8 mouse cellular contexts compared by ENCODE assay signal in the genomic region with DNA sequence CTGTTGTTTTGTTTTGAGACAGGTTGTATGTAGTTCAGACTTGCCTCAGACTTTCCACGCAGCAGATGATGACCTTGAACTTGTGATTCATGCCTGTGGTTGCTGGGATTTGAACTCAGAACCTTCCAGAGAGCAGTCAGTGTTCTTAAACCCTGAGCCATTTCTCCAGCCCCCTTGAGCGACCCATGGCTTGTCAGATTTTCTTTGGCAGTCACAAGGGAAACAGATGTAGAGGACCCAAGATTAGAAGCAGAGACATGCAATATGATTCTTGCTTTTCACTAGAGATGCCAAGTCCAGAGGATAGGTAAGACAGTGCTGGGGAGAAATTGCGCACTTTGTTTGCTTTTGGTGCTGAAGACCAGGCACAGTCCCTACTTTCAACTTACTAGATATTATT. TPM values are rescaled to one million over a fixed set of nuclear protein-coding genes. Genes with fewer than 3 reads are reported as not detected.
DNase-seq lines count a peak whose midpoint lies in the region; ATAC-seq and TF ChIP-seq lines count a peak whose summit lies in the region.

TSS of gene Cenpt (minus strand) at position 101 of the 400 bp plus-strand sequence.

- no peak within 1 kb of the TSS for H3K27ac ChIP-seq in embryonic facial prominence, embryonic 11.5 days (replicated peaks; ENCODE audit: low read depth, low read length)
- no peak within 1 kb of the TSS for H3K27ac ChIP-seq in hindbrain, embryonic 12.5 days
- no peak within 1 kb of the TSS; the same call in none of the 2 replicates for H3K27ac ChIP-seq in liver, embryonic 14.5 days

- 88% methylated on average over 3 of the region's 3 CpGs for WGBS in embryonic facial prominence, embryonic 11.5 days
- 90% methylated on average over 3 of the region's 3 CpGs for whole genome bisulfite sequencing in hindbrain, embryonic 12.5 days
- WGBS in liver, embryonic 14.5 days (ENCODE audit: insufficient replicate concordance): 76% methylated on average over 3 of the region's 3 CpGs

- no peak for ATAC-seq in embryonic facial prominence, embryonic 11.5 days (replicated peaks; ENCODE audit: insufficient number of reproducible peaks, low FRiP score, low TSS enrichment, low read depth)
- no peak for ATAC-seq in hindbrain, embryonic 12.5 days (ENCODE audit: low FRiP score)
- no peak for ATAC-seq in liver, embryonic 14.5 days (ENCODE audit: insufficient read depth)

- H3K4me2 ChIP-seq in embryonic facial prominence, embryonic 11.5 days (ENCODE audit: low read depth, low read length): no peak within 1 kb of the TSS
- H3K4me2 ChIP-seq in hindbrain, embryonic 12.5 days (replicated peaks): no peak within 1 kb of the TSS
- peak within 1 kb of the TSS; percentile 74 for H3K4me2 ChIP-seq in liver, embryonic 14.5 days (ENCODE audit: low read depth)

- TF ChIP-seq CTCF in liver, embryonic 14.5 days (IDR thresholded peaks at IDR 0.05; ENCODE audit: low read depth): no peak

- H3K9me3 ChIP-seq in embryonic facial prominence, embryonic 11.5 days (replicated peaks; ENCODE audit: control insufficient read depth, low read length): no peaks in the 10 kb centered on the region
- H3K9me3 ChIP-seq in hindbrain, embryonic 12.5 days (replicated peaks): no peaks in the 10 kb centered on the region
- H3K9me3 ChIP-seq in liver, embryonic 14.5 days (ENCODE audit: control insufficient read depth, low read length): no peaks in the 10 kb centered on the region

- H3K36me3 ChIP-seq in embryonic facial prominence, embryonic 11.5 days (replicated peaks; ENCODE audit: control insufficient read depth, insufficient read depth, low read depth, low read length): peaks cover under 1% of the 10 kb centered on the region; the same call in 1 of the 2 replicates
- H3K36me3 ChIP-seq in hindbrain, embryonic 12.5 days: peaks cover 15% of the 10 kb centered on the region
- peaks cover 8% of the 10 kb centered on the region for H3K36me3 ChIP-seq in liver, embryonic 14.5 days (replicated peaks; ENCODE audit: control insufficient read depth, insufficient read depth, low read depth)

- H3K9ac ChIP-seq in embryonic facial prominence, embryonic 11.5 days (replicated peaks; ENCODE audit: low read length): no peak within 1 kb of the TSS
- H3K9ac ChIP-seq in hindbrain, embryonic 12.5 days: no peak within 1 kb of the TSS
- peak within 1 kb of the TSS; percentile 75; the same call in 1 of the 2 replicates for H3K9ac ChIP-seq in liver, embryonic 14.5 days (replicated peaks)

- H3K4me3 ChIP-seq in embryonic facial prominence, embryonic 11.5 days (ENCODE audit: low read depth, low read length): no peak within 1 kb of the TSS
- H3K4me3 ChIP-seq in hindbrain, embryonic 12.5 days: no peak within 1 kb of the TSS
- peak within 1 kb of the TSS in 1 of 2 experiments; percentile 69; a peak in 2 of 4 replicates for H3K4me3 ChIP-seq in liver, embryonic 14.5 days (ENCODE audit: insufficient read depth in 1 of 2, low read depth in 2 of 2, low read length in 2 of 2)

- no peaks in the 10 kb centered on the region for H3K27me3 ChIP-seq in embryonic facial prominence, embryonic 11.5 days (ENCODE audit: control insufficient read depth, insufficient read depth, low read length)
- H3K27me3 ChIP-seq in hindbrain, embryonic 12.5 days: no peaks in the 10 kb centered on the region
- H3K27me3 ChIP-seq in liver, embryonic 14.5 days (ENCODE audit: control insufficient read depth, insufficient read depth, low read length): no peaks in the 10 kb centered on the region

- TF ChIP-seq EP300 in liver, embryonic 14.5 days (IDR thresholded peaks at IDR 0.05; ENCODE audit: low read depth): no peak

- H3K4me1 ChIP-seq in embryonic facial prominence, embryonic 11.5 days (ENCODE audit: control insufficient read depth, insufficient read depth, low read length): peaks cover 2% of the 10 kb centered on the region; the same call in 1 of the 2 replicates
- H3K4me1 ChIP-seq in hindbrain, embryonic 12.5 days: peaks cover 29% of the 10 kb centered on the region
- H3K4me1 ChIP-seq in liver, embryonic 14.5 days (replicated peaks; ENCODE audit: control insufficient read depth in 2 of 2, insufficient read depth in 2 of 2, low read length in 1 of 2): peaks cover 26 to 29% of the 10 kb centered on the region in 2 experiments

- no peak for DNase-seq in left cerebral cortex, adult 18-20 months (ENCODE audit: low spot score in 2 of 2)
- DNase-seq in left cerebral cortex, adult 9 months (ENCODE audit: low spot score in 2 of 2): no peak
- no peak for DNase-seq in embryonic facial prominence, embryonic 11.5 days (ENCODE audit: low spot score)
- no peak for DNase-seq in liver, embryonic 14.5 days (ENCODE audit: low read depth in 3 of 3, low spot score in 3 of 3)
- no peak for DNase-seq in ovary, postnatal 14 days (ENCODE audit: low spot score)
- DNase-seq in testis, postnatal 14 days (ENCODE audit: low spot score): no peak
- DNase-seq in gastrocnemius, postnatal 10 days: no peak

RNA-seq across cellular contexts. Expression of gene Cenpt, which starts in this region (rescaled TPM):
- total RNA-seq in left cerebral cortex, adult 18-20 months (2021): 10 to 100 TPM; 14.1 to 18.1 TPM
- 50.8 and 53.1 TPM in 2 replicates for polyA plus RNA-seq in embryonic facial prominence, embryonic 11.5 days (2014; fragmentation: Nextera tagmentation; extraction: Ambion mirVana)
- polyA plus RNA-seq in hindbrain, embryonic 12.5 days (2016; fragmentation: Nextera tagmentation; extraction: Ambion mirVana): 63.8 and 64.5 TPM in 2 replicates
- 24.6 and 25.4 TPM in 2 replicates for polyA plus RNA-seq in liver, embryonic 14.5 days (2012; rRNA removed)
- polyA plus RNA-seq in liver, embryonic 14.5 days (2014; fragmentation: Nextera tagmentation; extraction: Ambion mirVana): 15.0 and 18.2 TPM in 2 replicates
- total RNA-seq in gastrocnemius, postnatal 10 days (2021): 1 to 10 TPM; 5.2 to 7.0 TPM
